Mouse (Mus musculus) G1E (cell line): ENCODE measurements around the gene Rere.

Experiments
- CTCF ChIP-seq: IDR thresholded peaks from 2 replicates; pipeline ENCODE4 v1.5.1; 2012; ENCODE audit warnings: low read depth, low read length, inconsistent platforms, mixed read lengths
- GATA1 ChIP-seq: IDR thresholded peaks from 2 replicates; pipeline ENCODE4 v1.6.1; 2012; ENCODE audit warnings: borderline replicate concordance, low read length, inconsistent platforms, mixed read lengths
- POLR2AphosphoS5 ChIP-seq: IDR thresholded peaks from 2 replicates; pipeline ENCODE4 v1.6.1; 2012; ENCODE audit warnings: low read depth, low read length, inconsistent platforms; ENCODE audit not compliant: insufficient replicate concordance
- TAL1 ChIP-seq: conservative IDR thresholded peaks from 2 replicates; pipeline ENCODE4 v1.6.1; 2012; ENCODE audit warnings: low read depth, low read length, inconsistent platforms, mixed read lengths

DNA sequence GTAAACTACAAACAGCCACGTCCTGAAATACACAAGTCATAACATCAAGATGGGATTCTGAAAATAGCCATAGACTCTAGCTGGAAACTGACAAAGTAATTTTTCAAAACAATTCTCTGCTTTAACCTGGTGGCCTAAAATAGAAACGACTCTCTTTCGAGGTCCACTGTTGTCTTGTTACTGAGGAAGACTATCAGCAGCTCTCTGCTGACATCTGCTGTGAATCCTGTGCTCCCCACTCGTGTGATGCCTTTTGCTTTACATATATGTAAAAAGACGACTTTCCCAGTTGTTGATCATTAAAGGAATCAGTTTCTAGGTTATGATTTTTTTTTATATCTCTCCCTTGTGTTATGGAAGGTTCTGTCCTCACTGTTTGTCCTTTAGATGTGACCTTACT lies 194.8 kb downstream of the Rere start:
- TF ChIP-seq CTCF: no peak
- no peak for TF ChIP-seq TAL1
- no peak for TF ChIP-seq POLR2AphosphoS5
- no peak for TF ChIP-seq GATA1
